Mouse (Mus musculus) spleen, postnatal 36 days (tissue): ENCODE measurements around the gene Bcat1.
A peak's percentile ranks its signal among the peaks of the same experiment; 100 is the strongest.

Source experiments
- DNase-seq, 2 experiments: peaks; one replicate each; pipeline ENCODE4 v3.0.0; 2022; ENCODE audit warnings: low spot score in 2 of 2, mixed read lengths in 1 of 2

Bcat1 gene

GRCm38 (mm10) chr6:145075548-145076224 lies at the start of gene Bcat1:
TSS of gene Bcat1 (minus strand) at chr6:145076184.
- no peak for DNase-seq

- DNase-seq: no peak
Measured at GRCm38 (mm10) chr6:145125591-145126113, 49.7 kb upstream of the Bcat1 start.

GRCm38 (mm10) chr6:145124621-145125020 lies 48.6 kb upstream of the Bcat1 start:
- no peak for DNase-seq

GRCm38 (mm10) chr6:145123136-145124060 lies 47.4 kb upstream of the Bcat1 start:
- peak; percentile 42 to 57 for DNase-seq

- no peak for DNase-seq
Measured at GRCm38 (mm10) chr6:145122423-145123059, 46.6 kb upstream of the Bcat1 start.

GRCm38 (mm10) chr6:145121590-145122420 lies 45.8 kb upstream of the Bcat1 start:
- DNase-seq: peak; percentile 87 to 88

GRCm38 (mm10) chr6:145120787-145121589 lies 45.0 kb upstream of the Bcat1 start:
- peak; percentile 55 to 56 for DNase-seq

- no peak for DNase-seq
Measured at GRCm38 (mm10) chr6:145120086-145120485, 44.1 kb upstream of the Bcat1 start.

GRCm38 (mm10) chr6:145116098-145116672 lies 40.2 kb upstream of the Bcat1 start:
- DNase-seq: peak; percentile 50 to 51

- peak; percentile 79 to 80 for DNase-seq
Measured at GRCm38 (mm10) chr6:145115476-145116097, 39.6 kb upstream of the Bcat1 start, which contains the start of gene Lrmp. TSS of gene Lrmp (plus strand) at chr6:145115653.

- no peak for DNase-seq
Measured at GRCm38 (mm10) chr6:145114561-145114960, 38.6 kb upstream of the Bcat1 start.

- no peak for DNase-seq
Measured at GRCm38 (mm10) chr6:145112865-145113264, 36.9 kb upstream of the Bcat1 start.

GRCm38 (mm10) chr6:145110786-145111185 lies 34.8 kb upstream of the Bcat1 start:
- no peak for DNase-seq

GRCm38 (mm10) chr6:145106163-145106842 lies 30.3 kb upstream of the Bcat1 start:
- DNase-seq: peak in 1 of 2 experiments; percentile 41

GRCm38 (mm10) chr6:145105439-145105838 lies 29.5 kb upstream of the Bcat1 start:
- peak in 1 of 2 experiments; percentile 65 for DNase-seq

GRCm38 (mm10) chr6:145104241-145104939 lies 28.4 kb upstream of the Bcat1 start:
- no peak for DNase-seq

GRCm38 (mm10) chr6:145100923-145101322 lies 24.9 kb upstream of the Bcat1 start:
- DNase-seq: peak; percentile 78 to 79

GRCm38 (mm10) chr6:145094431-145094830 lies 18.4 kb upstream of the Bcat1 start:
- DNase-seq: no peak
